Mouse (Mus musculus): Measurements from ENCODE around the gene Mylip. TPM values are rescaled to one million over a fixed set of nuclear protein-coding genes. Genes with fewer than 3 reads are reported as not detected.
A peak's percentile ranks its signal among the peaks of the same experiment; 100 is the strongest.

The Mylip gene
- 5.6 and 5.8 TPM in 2 replicates for polyA plus RNA-seq (2015; fragmentation: Nextera tagmentation; extraction: Ambion mirVana)

DNA sequence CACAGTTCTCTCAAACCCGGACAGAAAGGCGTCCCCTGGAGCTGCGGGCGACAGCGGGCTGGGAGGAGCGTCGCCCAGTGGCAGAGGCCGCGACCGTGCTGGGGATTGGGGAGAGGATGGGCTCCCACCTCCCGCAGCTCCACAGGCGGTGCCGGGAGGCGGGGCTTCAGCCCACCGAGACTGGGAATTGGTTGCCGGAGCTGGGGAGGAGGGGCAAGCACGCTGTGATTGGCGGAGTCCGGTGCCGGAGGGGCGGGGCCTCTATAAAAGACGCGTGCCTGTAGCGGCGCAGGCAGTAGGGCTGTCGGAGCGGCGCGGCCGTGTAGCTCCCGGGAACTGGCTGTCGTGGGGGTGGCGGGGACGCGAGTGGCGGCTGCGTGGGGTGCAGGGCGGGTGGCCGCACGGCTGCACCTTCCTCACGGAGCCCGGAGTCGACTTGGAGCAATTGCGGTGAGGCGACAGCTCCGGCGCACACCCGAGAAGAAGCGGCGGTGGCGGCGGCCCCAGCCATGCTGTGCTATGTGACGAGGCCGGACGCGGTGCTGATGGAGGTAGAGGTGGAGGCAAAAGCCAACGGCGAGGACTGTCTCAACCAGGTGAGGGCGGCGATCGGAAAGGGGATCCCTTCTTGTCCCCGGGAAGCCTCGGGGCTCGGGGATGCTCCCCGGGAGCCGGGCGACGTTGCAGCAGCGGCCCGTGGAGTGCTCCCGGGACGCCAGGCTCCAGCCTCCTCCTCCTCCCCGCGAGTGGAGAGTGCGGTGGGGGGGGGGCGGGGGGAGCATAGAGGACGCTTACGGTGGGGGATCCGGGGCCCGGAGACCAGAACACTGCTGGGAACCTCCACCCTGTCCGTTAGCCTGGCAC, at the start of gene Mylip:
Gene Mylip (plus strand): TSS at position 295 of the 864 bp plus-strand sequence.
- no peaks in the 10 kb centered on the region for H3K36me3 ChIP-seq (ENCODE audit: control insufficient read depth, insufficient read depth)
- no peaks in the 10 kb centered on the region for H3K9me3 ChIP-seq (ENCODE audit: control insufficient read depth, low read length)
- peak within 1 kb of the TSS; percentile 72 for H3K4me3 ChIP-seq (replicated peaks; ENCODE audit: low read length)
- under 1% methylated on average over 75 of the region's 81 CpGs for WGBS
- ATAC-seq, result peak; percentile 99
- H3K9ac ChIP-seq (replicated peaks; ENCODE audit: low read depth, low read length), result peak within 1 kb of the TSS; percentile 77
- peak within 1 kb of the TSS; percentile 43; the same call in 1 of the 2 replicates for H3K27ac ChIP-seq (ENCODE audit: low read length)
- H3K4me1 ChIP-seq (replicated peaks; ENCODE audit: control insufficient read depth, insufficient read depth, low read length), result peaks cover 17% of the 10 kb centered on the region
- no peaks in the 10 kb centered on the region for H3K27me3 ChIP-seq (replicated peaks; ENCODE audit: control insufficient read depth, insufficient read depth, low read length)
- peak within 1 kb of the TSS; percentile 87 for H3K4me2 ChIP-seq (ENCODE audit: low read length)

DNA sequence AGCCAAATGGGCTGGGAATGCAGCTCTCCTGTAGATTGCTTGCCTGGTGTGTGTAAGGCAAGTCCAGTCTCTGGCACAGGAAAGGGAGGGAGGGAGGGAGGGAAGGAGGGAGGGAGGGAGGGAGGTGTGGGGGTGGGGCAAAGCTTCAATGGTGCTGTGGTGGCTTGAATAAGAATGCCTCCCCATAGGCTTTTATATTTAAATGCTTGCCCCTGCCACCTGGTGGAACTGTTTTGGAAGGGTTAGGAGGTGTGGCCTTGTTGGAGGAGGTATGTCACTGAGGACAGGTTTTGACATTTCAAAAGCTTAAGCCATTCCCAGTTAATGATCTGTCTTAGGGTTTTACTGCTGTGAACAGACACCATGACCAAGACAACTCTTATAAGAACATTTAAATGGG, 47.6 kb upstream of the Mylip start:
- no peaks in the 10 kb centered on the region for H3K27me3 ChIP-seq (replicated peaks; ENCODE audit: control insufficient read depth, insufficient read depth, low read length)
- peaks cover 8% of the 10 kb centered on the region; the same call in 1 of the 2 replicates for H3K4me1 ChIP-seq (replicated peaks; ENCODE audit: control insufficient read depth, insufficient read depth, low read length)
- no peak overlapping the region for H3K27ac ChIP-seq (ENCODE audit: low read length)
- no peaks in the 10 kb centered on the region for H3K9me3 ChIP-seq (ENCODE audit: control insufficient read depth, low read length)
- H3K4me2 ChIP-seq (ENCODE audit: low read length), result no peak overlapping the region
- no peaks in the 10 kb centered on the region for H3K36me3 ChIP-seq (ENCODE audit: control insufficient read depth, insufficient read depth)
- no peak for ATAC-seq
- H3K9ac ChIP-seq (replicated peaks; ENCODE audit: low read depth, low read length), result no peak overlapping the region
- no peak overlapping the region for H3K4me3 ChIP-seq (replicated peaks; ENCODE audit: low read length)

DNA sequence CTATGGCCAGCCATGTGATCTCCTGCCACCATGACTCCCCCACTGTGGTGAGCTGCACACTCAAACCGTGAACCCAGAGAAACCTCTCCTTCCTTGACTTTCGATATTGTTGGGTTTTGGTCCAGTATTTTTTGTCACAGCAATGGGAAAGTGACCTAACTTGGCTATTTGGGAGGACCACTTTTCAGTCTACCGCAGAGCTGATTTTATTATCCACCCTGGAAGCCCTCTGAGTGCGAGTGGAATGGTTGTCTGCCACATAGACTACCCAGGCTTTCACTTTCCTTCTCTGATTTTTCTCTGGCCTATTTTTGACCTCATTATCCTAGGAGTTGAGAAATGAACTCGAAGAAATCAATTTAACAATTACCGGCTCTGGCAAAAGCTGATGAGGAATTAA, 46.0 kb upstream of the Mylip start:
- WGBS, result 79% methylated on average over 6 of the region's 6 CpGs
- Histone ChIP-seq H3K4me1 (replicated peaks; ENCODE audit: control insufficient read depth, insufficient read depth, low read length) (peaks cover 8% of the 10 kb centered on the region; the same call in 1 of the 2 replicates), H3K27me3 (replicated peaks; ENCODE audit: control insufficient read depth, insufficient read depth, low read length) (no peaks in the 10 kb centered on the region), H3K4me2 (ENCODE audit: low read length) (no peak overlapping the region), H3K9ac (replicated peaks; ENCODE audit: low read depth, low read length) (no peak overlapping the region), H3K9me3 (ENCODE audit: control insufficient read depth, low read length) (no peaks in the 10 kb centered on the region), H3K4me3 (replicated peaks; ENCODE audit: low read length) (no peak overlapping the region), H3K27ac (ENCODE audit: low read length) (no peak overlapping the region), H3K36me3 (ENCODE audit: control insufficient read depth, insufficient read depth) (no peaks in the 10 kb centered on the region)
- no peak for ATAC-seq

DNA sequence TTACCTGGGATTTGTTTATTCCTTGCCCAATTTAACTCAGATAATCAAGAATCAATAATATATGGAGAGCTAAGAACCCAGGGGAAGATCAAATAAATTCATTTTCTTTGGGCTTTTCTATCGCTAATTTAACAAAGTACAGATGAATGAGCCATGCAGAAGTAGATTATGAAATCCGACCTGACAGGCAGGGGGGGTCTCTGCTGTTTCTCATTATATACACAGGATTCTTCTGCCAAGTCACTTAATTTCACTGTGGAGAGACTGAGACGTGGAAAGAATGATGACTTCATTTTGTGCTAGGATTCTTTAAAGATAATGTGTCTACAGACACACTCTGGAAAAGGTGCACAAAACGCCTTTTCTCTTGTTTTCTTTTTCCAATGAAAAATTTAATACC, 45.6 kb upstream of the Mylip start:
- Histone ChIP-seq H3K9me3 (ENCODE audit: control insufficient read depth, low read length) (no peaks in the 10 kb centered on the region), H3K27ac (ENCODE audit: low read length) (no peak overlapping the region), H3K27me3 (replicated peaks; ENCODE audit: control insufficient read depth, insufficient read depth, low read length) (no peaks in the 10 kb centered on the region), H3K4me2 (ENCODE audit: low read length) (no peak overlapping the region), H3K9ac (replicated peaks; ENCODE audit: low read depth, low read length) (no peak overlapping the region), H3K4me3 (replicated peaks; ENCODE audit: low read length) (no peak overlapping the region), H3K4me1 (replicated peaks; ENCODE audit: control insufficient read depth, insufficient read depth, low read length) (peaks cover 8% of the 10 kb centered on the region; the same call in 1 of the 2 replicates), H3K36me3 (ENCODE audit: control insufficient read depth, insufficient read depth) (no peaks in the 10 kb centered on the region)
- ATAC-seq, result no peak
- 57% methylated on average over 4 of the region's 4 CpGs for WGBS

DNA sequence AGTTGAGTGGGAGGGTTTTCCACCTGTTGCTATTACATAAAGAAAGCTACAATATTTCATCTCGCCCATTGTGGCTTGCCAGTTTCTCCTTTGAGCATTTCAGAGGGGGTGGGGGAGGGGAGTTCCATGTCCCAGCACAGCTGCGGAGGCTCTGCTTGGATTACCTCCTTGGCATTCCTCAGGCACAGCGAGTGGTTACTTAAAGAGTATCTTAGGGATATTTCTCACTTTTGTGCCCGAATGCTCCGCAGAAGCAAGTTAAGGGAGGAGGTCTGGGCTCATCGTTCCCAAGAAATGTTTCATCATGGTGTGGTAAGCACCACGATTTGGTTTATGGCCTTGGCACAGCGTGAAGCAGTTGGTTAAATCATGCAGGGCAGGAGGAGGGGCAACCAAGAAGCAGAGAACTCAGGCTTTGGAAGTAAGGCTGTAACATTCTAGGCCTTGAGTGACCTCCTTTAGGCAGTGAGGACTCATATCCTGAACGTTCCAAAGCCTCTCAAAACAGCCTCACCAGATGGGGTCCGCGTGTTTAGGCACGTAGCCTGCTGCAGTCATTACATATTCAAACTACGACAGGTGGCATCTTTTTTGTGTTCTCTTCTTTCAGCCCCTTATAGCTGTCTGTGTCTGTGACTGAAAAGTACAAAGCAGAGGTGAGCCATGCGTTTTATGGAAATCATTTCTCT, 43.9 kb upstream of the Mylip start:
- H3K4me3 ChIP-seq (replicated peaks; ENCODE audit: low read length), result no peak overlapping the region
- no peak overlapping the region for H3K27ac ChIP-seq (ENCODE audit: low read length)
- ATAC-seq, result no peak
- no peaks in the 10 kb centered on the region for H3K9me3 ChIP-seq (ENCODE audit: control insufficient read depth, low read length)
- peaks cover 8% of the 10 kb centered on the region; the same call in 1 of the 2 replicates for H3K4me1 ChIP-seq (replicated peaks; ENCODE audit: control insufficient read depth, insufficient read depth, low read length)
- no peaks in the 10 kb centered on the region for H3K27me3 ChIP-seq (replicated peaks; ENCODE audit: control insufficient read depth, insufficient read depth, low read length)
- H3K4me2 ChIP-seq (ENCODE audit: low read length), result no peak overlapping the region
- no peaks in the 10 kb centered on the region for H3K36me3 ChIP-seq (ENCODE audit: control insufficient read depth, insufficient read depth)
- 20% methylated on average over 14 of the region's 14 CpGs for WGBS
- H3K9ac ChIP-seq (replicated peaks; ENCODE audit: low read depth, low read length), result no peak overlapping the region

DNA sequence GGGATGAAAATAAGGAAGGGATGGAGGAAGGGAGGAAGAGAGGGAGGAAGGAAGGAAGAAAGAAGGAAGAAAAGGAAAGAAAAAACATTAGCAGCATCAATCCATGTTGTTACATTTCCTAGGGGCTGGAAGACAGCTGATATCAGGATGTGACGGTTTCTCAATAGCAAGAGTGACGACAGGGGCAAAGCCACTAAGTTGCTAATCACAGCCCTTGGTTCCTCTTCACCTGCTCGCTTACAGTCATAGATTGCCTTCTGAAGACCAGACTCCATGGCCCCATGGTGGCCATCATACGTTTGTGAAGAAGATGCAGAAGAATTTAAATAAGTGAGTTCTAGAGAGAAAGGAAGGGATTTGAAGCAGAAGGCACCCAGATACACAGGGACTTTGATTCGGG, 38.1 kb upstream of the Mylip start:
- H3K27ac ChIP-seq (ENCODE audit: low read length), result no peak overlapping the region
- no peak for ATAC-seq
- H3K4me2 ChIP-seq (ENCODE audit: low read length), result no peak overlapping the region
- H3K36me3 ChIP-seq (ENCODE audit: control insufficient read depth, insufficient read depth), result no peaks in the 10 kb centered on the region
- 89% methylated on average over 5 of the region's 5 CpGs for WGBS
- no peaks in the 10 kb centered on the region for H3K9me3 ChIP-seq (ENCODE audit: control insufficient read depth, low read length)
- no peaks in the 10 kb centered on the region for H3K27me3 ChIP-seq (replicated peaks; ENCODE audit: control insufficient read depth, insufficient read depth, low read length)
- no peaks in the 10 kb centered on the region for H3K4me1 ChIP-seq (replicated peaks; ENCODE audit: control insufficient read depth, insufficient read depth, low read length)
- no peak overlapping the region for H3K9ac ChIP-seq (replicated peaks; ENCODE audit: low read depth, low read length)
- H3K4me3 ChIP-seq (replicated peaks; ENCODE audit: low read length), result no peak overlapping the region

DNA sequence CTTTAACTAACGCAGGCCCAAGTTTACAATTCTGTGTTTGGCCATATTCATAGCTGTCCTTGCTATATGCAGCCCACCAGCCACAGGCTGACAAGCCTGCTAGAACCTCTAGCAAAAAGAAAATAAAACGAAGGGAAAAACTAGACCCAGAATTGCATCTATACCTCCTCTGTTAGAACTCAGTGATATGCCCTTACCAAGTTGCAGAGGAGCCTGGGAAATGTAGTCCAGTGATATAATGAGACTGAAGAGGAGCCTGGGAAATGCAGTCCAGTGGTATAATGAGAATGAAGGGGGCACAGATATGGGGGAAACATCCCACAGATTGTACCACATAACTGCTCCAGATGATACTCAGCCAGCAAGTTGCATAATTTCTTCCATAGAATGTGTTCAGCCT, 34.7 kb upstream of the Mylip start:
- WGBS, result 87% methylated on average over 2 of the region's 2 CpGs
- ATAC-seq, result no peak
- no peaks in the 10 kb centered on the region for H3K4me1 ChIP-seq (replicated peaks; ENCODE audit: control insufficient read depth, insufficient read depth, low read length)
- no peak overlapping the region for H3K4me2 ChIP-seq (ENCODE audit: low read length)
- H3K9ac ChIP-seq (replicated peaks; ENCODE audit: low read depth, low read length), result no peak overlapping the region
- H3K9me3 ChIP-seq (ENCODE audit: control insufficient read depth, low read length), result no peaks in the 10 kb centered on the region
- H3K27ac ChIP-seq (ENCODE audit: low read length), result no peak overlapping the region
- no peaks in the 10 kb centered on the region for H3K36me3 ChIP-seq (ENCODE audit: control insufficient read depth, insufficient read depth)
- no peak overlapping the region for H3K4me3 ChIP-seq (replicated peaks; ENCODE audit: low read length)
- H3K27me3 ChIP-seq (replicated peaks; ENCODE audit: control insufficient read depth, insufficient read depth, low read length), result no peaks in the 10 kb centered on the region

DNA sequence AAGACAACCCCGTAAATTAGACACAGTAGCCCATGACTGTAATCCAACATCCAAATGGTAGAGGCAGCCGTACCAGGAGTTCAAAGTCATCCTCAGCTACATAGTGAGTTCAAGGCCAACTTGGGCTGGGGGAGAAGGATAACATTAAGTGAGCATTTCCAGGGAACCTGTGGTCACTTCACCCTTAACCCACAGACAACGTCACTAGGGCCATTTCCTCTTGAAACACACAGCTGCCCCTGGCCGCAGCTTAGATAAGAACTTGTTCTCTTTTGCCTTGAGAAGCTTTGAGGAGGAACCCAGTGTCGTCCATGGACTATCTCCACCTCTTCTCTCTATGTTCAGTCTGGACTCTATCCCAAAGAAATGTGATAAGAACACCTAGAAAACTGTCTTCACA, 31.3 kb upstream of the Mylip start:
- no peaks in the 10 kb centered on the region for H3K36me3 ChIP-seq (ENCODE audit: control insufficient read depth, insufficient read depth)
- H3K9me3 ChIP-seq (ENCODE audit: control insufficient read depth, low read length), result peaks cover 3% of the 10 kb centered on the region; the same call in 1 of the 2 replicates
- no peak overlapping the region for H3K4me2 ChIP-seq (ENCODE audit: low read length)
- 93% methylated on average over 5 of the region's 5 CpGs for WGBS
- no peak overlapping the region for H3K27ac ChIP-seq (ENCODE audit: low read length)
- H3K4me1 ChIP-seq (replicated peaks; ENCODE audit: control insufficient read depth, insufficient read depth, low read length), result no peaks in the 10 kb centered on the region
- no peak overlapping the region for H3K9ac ChIP-seq (replicated peaks; ENCODE audit: low read depth, low read length)
- H3K4me3 ChIP-seq (replicated peaks; ENCODE audit: low read length), result no peak overlapping the region
- no peak for ATAC-seq
- no peaks in the 10 kb centered on the region for H3K27me3 ChIP-seq (replicated peaks; ENCODE audit: control insufficient read depth, insufficient read depth, low read length)

DNA sequence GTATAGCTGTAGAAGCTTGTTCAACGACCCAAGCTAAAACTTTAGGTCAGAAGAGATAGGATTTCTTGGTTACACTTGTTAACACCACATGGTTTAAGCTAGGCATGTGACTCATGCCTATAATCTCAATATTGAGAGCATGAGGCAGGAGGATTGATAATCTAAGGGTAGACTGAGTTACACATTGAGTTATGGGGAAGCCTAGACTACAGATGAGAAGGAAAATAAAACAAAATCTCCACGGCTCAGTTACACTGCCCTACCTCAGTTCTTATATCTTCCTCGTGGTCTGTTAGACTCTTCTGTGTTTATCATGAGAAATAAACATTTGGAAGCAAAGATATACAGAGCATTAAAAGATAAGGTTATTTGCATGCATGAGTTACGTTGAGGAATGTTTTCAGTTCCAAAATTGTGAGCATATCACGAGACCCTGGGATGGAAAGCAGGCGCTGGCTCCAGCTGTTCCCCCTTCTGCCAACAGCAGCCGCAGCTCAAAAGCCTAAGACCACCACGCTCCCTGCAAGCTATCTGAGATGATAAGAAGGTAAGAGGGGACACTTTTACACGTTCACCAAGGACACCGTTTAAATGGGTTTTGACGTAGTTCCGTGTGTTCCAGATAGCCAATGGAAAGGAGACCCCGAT, 30.7 kb upstream of the Mylip start:
- Histone ChIP-seq H3K36me3 (ENCODE audit: control insufficient read depth, insufficient read depth) (no peaks in the 10 kb centered on the region), H3K4me3 (replicated peaks; ENCODE audit: low read length) (no peak overlapping the region), H3K9me3 (ENCODE audit: control insufficient read depth, low read length) (peaks cover 3% of the 10 kb centered on the region; the same call in 1 of the 2 replicates), H3K4me2 (ENCODE audit: low read length) (no peak overlapping the region), H3K9ac (replicated peaks; ENCODE audit: low read depth, low read length) (no peak overlapping the region), H3K27ac (ENCODE audit: low read length) (no peak overlapping the region), H3K4me1 (replicated peaks; ENCODE audit: control insufficient read depth, insufficient read depth, low read length) (no peaks in the 10 kb centered on the region), H3K27me3 (replicated peaks; ENCODE audit: control insufficient read depth, insufficient read depth, low read length) (no peaks in the 10 kb centered on the region)
- ATAC-seq, result no peak
- 92% methylated on average over 13 of the region's 13 CpGs for WGBS

All from forebrain, embryonic 16.5 days (tissue).